Comparison of ENCODE assay signal across 8 mouse cellular contexts in genomic region chr17:45873200-45873955, GRCm38 (mm10).
A peak's percentile ranks its signal among the peaks of the same experiment; 100 is the strongest.
DNase-seq lines count a peak whose midpoint lies in the region; ATAC-seq lines count a peak whose summit lies in the region.

No protein-coding gene starts in this region.

- peak overlapping the region; percentile 50 for H3K4me2 ChIP-seq in heart, embryonic 11.5 days
- peak overlapping the region; percentile 46 for H3K4me2 ChIP-seq in midbrain, embryonic 12.5 days (replicated peaks)

- H3K9me3 ChIP-seq in heart, embryonic 11.5 days (replicated peaks; ENCODE audit: control insufficient read depth, low read length): peaks cover 3% of the 10 kb centered on the region; the same call in 1 of the 2 replicates
- H3K9me3 ChIP-seq in midbrain, embryonic 12.5 days: no peaks in the 10 kb centered on the region

- peaks cover 18% of the 10 kb centered on the region for H3K27me3 ChIP-seq in heart, embryonic 11.5 days (ENCODE audit: control insufficient read depth, insufficient read depth, low read length)
- peaks cover 19% of the 10 kb centered on the region for H3K27me3 ChIP-seq in midbrain, embryonic 12.5 days

- no peak overlapping the region for H3K4me3 ChIP-seq in heart, embryonic 11.5 days (ENCODE audit: low read depth, low read length)
- 0 out of 2 replicates have a peak overlapping the region, but pooled peaks have one; percentile 9 for H3K4me3 ChIP-seq in midbrain, embryonic 12.5 days

- no peak overlapping the region for H3K9ac ChIP-seq in heart, embryonic 11.5 days (ENCODE audit: low read depth, low read length)
- peak overlapping the region; percentile 35 for H3K9ac ChIP-seq in midbrain, embryonic 12.5 days (replicated peaks)

- H3K27ac ChIP-seq in heart, embryonic 11.5 days (ENCODE audit: low read depth, low read length): no peak overlapping the region
- H3K27ac ChIP-seq in midbrain, embryonic 12.5 days (replicated peaks): peak overlapping the region; percentile 87

- peaks cover 15% of the 10 kb centered on the region for H3K4me1 ChIP-seq in heart, embryonic 11.5 days (ENCODE audit: control insufficient read depth, insufficient read depth, low read length)
- peaks cover 40% of the 10 kb centered on the region for H3K4me1 ChIP-seq in midbrain, embryonic 12.5 days

- ATAC-seq in heart, embryonic 11.5 days (replicated peaks; ENCODE audit: insufficient number of reproducible peaks, low FRiP score, low TSS enrichment): 0 out of 2 replicates have a peak, but pooled peaks have one; percentile 23
- ATAC-seq in midbrain, embryonic 12.5 days (ENCODE audit: low FRiP score, low read depth): peak; percentile 72

- no peaks in the 10 kb centered on the region for H3K36me3 ChIP-seq in heart, embryonic 11.5 days (ENCODE audit: control insufficient read depth, insufficient read depth, low read length)
- no peaks in the 10 kb centered on the region for H3K36me3 ChIP-seq in midbrain, embryonic 12.5 days

- 8% methylated on average over 21 of the region's 21 CpGs for WGBS in heart, embryonic 11.5 days (ENCODE audit: insufficient replicate concordance)
- WGBS in midbrain, embryonic 12.5 days: 4% methylated on average over 21 of the region's 21 CpGs

- peak; percentile 64 for DNase-seq in urinary bladder, postnatal 14 days (ENCODE audit: low spot score)
- no peak for DNase-seq in urinary bladder, postnatal 25 days (ENCODE audit: low spot score)
- peak; percentile 61 for DNase-seq in kidney, postnatal 10 days
- DNase-seq in frontal cortex, postnatal 10 days (ENCODE audit: low spot score in 2 of 2): no peak
- DNase-seq in spleen, postnatal 4 days (ENCODE audit: low spot score in 2 of 2): no peak
- DNase-seq in cerebellum, adult 18-20 months: no peak

Comparison
In these comparisons a context has a peak if more than half of its experiments do, and no peak if none do; other contexts are left out.
1. DNase-seq: peak in urinary bladder, postnatal 14 days (single experiment) and kidney, postnatal 10 days (single experiment); none in urinary bladder, postnatal 25 days (single experiment), frontal cortex, postnatal 10 days (0 of 2), spleen, postnatal 4 days (0 of 2) and cerebellum, adult 18-20 months (0 of 2).